10 mouse cellular contexts compared by ENCODE assay signal in the genomic region with DNA sequence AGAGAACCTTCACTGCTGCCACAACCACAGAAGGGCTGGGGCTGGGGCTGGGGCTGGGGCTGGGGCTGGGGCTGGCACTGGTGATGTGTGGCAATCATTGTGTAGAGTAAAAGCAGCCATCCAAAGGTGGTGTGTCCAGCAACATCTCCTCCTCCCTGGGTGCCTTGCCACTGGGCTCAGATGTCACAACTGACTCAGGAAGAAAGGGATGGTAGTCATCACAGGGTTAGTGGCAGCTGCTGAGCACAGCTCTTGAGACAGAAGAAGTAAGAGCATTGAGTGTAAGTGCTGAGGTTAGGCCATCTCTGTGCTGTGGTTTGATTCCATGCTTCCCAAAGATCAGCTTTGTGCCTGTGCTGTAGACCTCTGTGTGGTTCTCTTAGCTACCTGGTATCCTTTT.
"Had no signal": no experiment of that assay in that cellular context is flagged by ENCODE, and none has a peak within 500 bp of the region (broad histone marks: within the 10 kb centered on the region; RNA-seq: fewer than 3 reads in every experiment).

No protein-coding gene starts in this region.

- H3K4me3 ChIP-seq: layer of hippocampus, adult 2 months; limb, embryonic 10.5 days; liver, embryonic 12.5 days; lung, embryonic 15.5 days had no signal

- H3K9ac ChIP-seq: liver, embryonic 12.5 days; lung, embryonic 15.5 days had no signal

- H3K36me3 ChIP-seq: limb, embryonic 10.5 days; liver, embryonic 12.5 days; lung, embryonic 15.5 days had no signal

- H3K9me3 ChIP-seq: limb, embryonic 10.5 days; liver, embryonic 12.5 days; lung, embryonic 15.5 days had no signal

- DNase-seq: kidney, adult 11 months; kidney, adult 9 months; midbrain, embryonic 14.5 days; right cerebral cortex, adult 18-20 months; right cerebral cortex, postnatal 25 days had no signal

- ATAC-seq: hindbrain, embryonic 16.5 days; liver, embryonic 12.5 days had no signal

- H3K27ac ChIP-seq: layer of hippocampus, adult 2 months; limb, embryonic 10.5 days; liver, embryonic 12.5 days had no signal

- H3K27me3 ChIP-seq: liver, embryonic 12.5 days; lung, embryonic 15.5 days had no signal

- H3K4me2 ChIP-seq: liver, embryonic 12.5 days; lung, embryonic 15.5 days had no signal
